Mouse (Mus musculus) heart, adult 10 weeks (tissue): ENCODE measurements around the gene Tnni3. TPM values are rescaled to one million over a fixed set of nuclear protein-coding genes. Genes with fewer than 3 reads are reported as not detected.

Experiments used
- polyA plus RNA-seq: library from polyadenylated mRNA; stranded (reverse); fragments of 350-450 nt; fragmentation: Illumina TruSeq; extraction: RNeasy Lipid Tissue Mini Kit (QIAGEN cat#74804); gene quantifications from one replicate; pipeline ENCODE4 v1.2.3, GENCODE M21; 2014; ENCODE audit warnings: low read depth, low replicate concordance

Tnni3 gene
- polyA plus RNA-seq, result 10,656 TPM

GRCm38 (mm10) chr7:4524212-4524922 lies at the start of gene Tnni3:
Tnni3 (minus strand) TSS chr7:4524229.

GRCm38 (mm10) chr7:4547221-4547641 lies 23.2 kb upstream of the Tnni3 start, which contains the start of gene Syt5:
Syt5 (minus strand) TSS chr7:4547541.

DNA sequence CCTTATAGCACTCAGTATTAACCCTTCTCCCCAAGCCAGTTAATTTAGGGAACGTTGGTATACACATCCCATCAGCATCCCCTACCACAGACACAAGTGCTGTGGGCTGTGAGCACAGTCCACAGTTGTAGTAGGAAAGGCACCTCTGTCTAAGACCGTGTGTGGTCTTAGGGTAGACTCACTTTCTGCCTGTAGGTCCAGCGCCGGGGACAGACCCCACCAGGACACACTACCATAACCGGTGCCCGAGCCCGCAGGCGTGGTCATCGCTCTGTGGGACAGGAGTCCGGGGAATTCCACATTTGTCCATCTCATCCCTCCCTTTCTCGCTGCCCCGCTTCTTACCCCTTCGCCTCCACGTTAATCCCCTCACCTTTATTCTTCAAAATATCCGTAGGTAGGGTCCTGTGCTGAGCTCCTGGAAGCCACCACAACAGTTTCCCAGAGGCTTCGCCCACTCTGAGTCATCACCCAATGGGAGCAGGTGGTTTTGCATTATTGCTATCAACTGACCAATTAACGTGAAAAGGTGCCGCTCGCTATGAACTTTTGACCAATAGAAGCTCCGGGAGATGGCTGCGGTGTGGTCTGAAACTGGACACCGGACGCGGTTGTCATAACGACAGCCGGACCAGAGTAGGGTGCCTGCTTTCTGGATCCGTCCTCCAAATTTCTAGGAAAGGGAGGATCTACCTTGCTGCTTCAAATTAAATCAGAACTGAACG lies 8.1 kb upstream of the Tnni3 start, which contains the start of gene Dnaaf3:
TSS of gene Dnaaf3 (minus strand) at position 449 of the 725 bp plus-strand sequence.

GRCm38 (mm10) chr7:4516332-4517050 lies 7.5 kb downstream of the Tnni3 start, which contains the start of gene Tnnt1:
Tnnt1 (minus strand) TSS chr7:4516382.

DNA sequence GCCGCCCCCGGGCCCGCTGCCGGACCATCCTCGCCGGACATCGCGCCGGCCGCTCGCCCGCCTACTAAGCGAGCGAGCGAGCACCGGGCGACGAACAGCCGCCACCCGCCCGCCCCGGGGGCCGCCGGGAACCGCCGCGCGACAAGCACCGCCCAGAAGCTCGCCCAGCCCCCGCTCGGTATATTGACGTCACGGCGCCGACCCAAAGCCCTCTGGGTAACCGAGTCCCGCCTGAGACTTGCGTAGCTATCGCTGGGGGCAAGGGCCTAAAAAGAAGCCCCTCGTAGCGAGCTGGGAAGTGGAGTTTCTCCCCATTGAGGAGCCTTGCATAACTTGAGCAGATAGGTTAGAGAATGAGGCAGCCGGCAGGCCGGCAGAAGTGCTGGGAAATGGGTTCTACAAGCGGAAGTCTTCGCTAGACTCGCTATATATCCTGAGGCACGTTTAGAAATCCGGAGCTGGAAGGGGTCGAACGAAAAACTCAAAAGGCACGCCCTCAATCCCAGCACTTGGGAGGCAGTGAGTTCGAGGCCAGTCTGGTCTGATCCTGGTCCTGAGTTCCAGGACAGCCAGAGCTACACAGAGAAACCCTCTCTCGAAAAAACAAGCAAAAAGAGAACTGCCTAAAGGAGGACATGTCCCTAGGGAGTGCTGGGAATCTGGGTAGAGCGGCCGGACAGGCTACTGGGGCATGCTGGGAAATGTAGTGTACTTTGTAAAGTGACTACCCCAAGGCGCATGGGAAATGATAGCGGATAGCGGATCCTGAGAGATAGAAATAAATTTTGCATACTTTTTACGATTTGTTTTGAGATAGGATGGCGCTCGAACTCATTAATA lies 22.3 kb downstream of the Tnni3 start, which contains the start of gene Ppp1r12c:
TSS of gene Ppp1r12c (minus strand) at position 123 of the 840 bp plus-strand sequence.

Other genes with a start within 250 kb of the Tnni3 start
- gene Ncr1, start 186.5 kb downstream of the Tnni3 start, polyA plus RNA-seq, result 0.42 TPM
- gene Gp6, start 126.5 kb downstream of the Tnni3 start, polyA plus RNA-seq, result not detected
- 36.9 TPM for gene Rdh13, start 78.6 kb downstream of the Tnni3 start, polyA plus RNA-seq
- gene Eps8l1, start 63.6 kb downstream of the Tnni3 start, polyA plus RNA-seq, result 4.1 TPM
- gene Ppp1r12c, start 22.5 kb downstream of the Tnni3 start, polyA plus RNA-seq, result 103 TPM
- gene Tnnt1, start 7.8 kb downstream of the Tnni3 start, polyA plus RNA-seq, result 33.8 TPM
- gene Dnaaf3, start 8.2 kb upstream of the Tnni3 start, polyA plus RNA-seq, result 7.5 TPM
- gene Syt5, start 23.3 kb upstream of the Tnni3 start, polyA plus RNA-seq, result 0.97 TPM
- gene Ptprh, start 79.8 kb upstream of the Tnni3 start, polyA plus RNA-seq, result not detected
- 7.5 TPM for gene Tmem86b, start 107.2 kb upstream of the Tnni3 start, polyA plus RNA-seq
- gene Ppp6r1, start 134.8 kb upstream of the Tnni3 start, polyA plus RNA-seq, result 64.9 TPM
- gene Hspbp1, start 160.8 kb upstream of the Tnni3 start, polyA plus RNA-seq, result 37.1 TPM
- 2.1 TPM for gene Brsk1, start 166.4 kb upstream of the Tnni3 start, polyA plus RNA-seq
- not detected for gene Tmem150b, start 201.0 kb upstream of the Tnni3 start, polyA plus RNA-seq
- gene Kmt5c, start 215.9 kb upstream of the Tnni3 start, polyA plus RNA-seq, result 22.8 TPM
- 10.7 TPM for gene Cox6b2, start 228.9 kb upstream of the Tnni3 start, polyA plus RNA-seq
- gene Fam71e2, start 247.1 kb upstream of the Tnni3 start, polyA plus RNA-seq, result not detected